Mouse (Mus musculus): Measurements from ENCODE around the gene Raf1. TPM values are rescaled to one million over a fixed set of nuclear protein-coding genes. Genes with fewer than 3 reads are reported as not detected.

Raf1 gene
- polyA plus RNA-seq, 1 experiment from 2014 or later = 110 TPM

- Histone ChIP-seq H3K36me3 (ENCODE audit: control insufficient read depth, insufficient read depth, low read length) (peaks cover 39% of the 10 kb centered on the region), H3K4me2 (ENCODE audit: low read length) (no peak overlapping the region), H3K4me1 (ENCODE audit: control insufficient read depth, insufficient read depth, low read depth, low read length) (no peaks in the 10 kb centered on the region), H3K4me3 (ENCODE audit: low read length) (no peak overlapping the region), H3K27ac (ENCODE audit: low read depth, low read length) (no peak overlapping the region), H3K9me3 (ENCODE audit: control insufficient read depth, low read length) (no peaks in the 10 kb centered on the region), H3K27me3 (replicated peaks; ENCODE audit: control insufficient read depth, insufficient read depth, low read length) (no peaks in the 10 kb centered on the region), H3K9ac (ENCODE audit: low read depth, low read length) (no peak overlapping the region)
- no peak for ATAC-seq
- WGBS = 98% methylated on average over 2 of the region's 2 CpGs
Observed at GRCm38 (mm10) chr6:115634015-115634414, 42.4 kb downstream of the Raf1 start.

GRCm38 (mm10) chr6:115631056-115631795 is 45.2 kb downstream of the Raf1 start:
- peaks cover 44% of the 10 kb centered on the region for H3K36me3 ChIP-seq (ENCODE audit: control insufficient read depth, insufficient read depth, low read length)
- no peak overlapping the region for H3K27ac ChIP-seq (ENCODE audit: low read depth, low read length)
- H3K9ac ChIP-seq (ENCODE audit: low read depth, low read length) = no peak overlapping the region
- no peak overlapping the region for H3K4me3 ChIP-seq (ENCODE audit: low read length)
- no peaks in the 10 kb centered on the region for H3K9me3 ChIP-seq (ENCODE audit: control insufficient read depth, low read length)
- H3K4me2 ChIP-seq (ENCODE audit: low read length) = no peak overlapping the region
- no peaks in the 10 kb centered on the region for H3K4me1 ChIP-seq (ENCODE audit: control insufficient read depth, insufficient read depth, low read depth, low read length)
- WGBS = 89% methylated on average over 3 of the region's 3 CpGs
- no peak for ATAC-seq
- H3K27me3 ChIP-seq (replicated peaks; ENCODE audit: control insufficient read depth, insufficient read depth, low read length) = no peaks in the 10 kb centered on the region

- no peak overlapping the region for H3K9ac ChIP-seq (ENCODE audit: low read depth, low read length)
- no peak overlapping the region for H3K27ac ChIP-seq (ENCODE audit: low read depth, low read length)
- no peak for ATAC-seq
- H3K36me3 ChIP-seq (ENCODE audit: control insufficient read depth, insufficient read depth, low read length) = peaks cover 63% of the 10 kb centered on the region
- H3K4me1 ChIP-seq (ENCODE audit: control insufficient read depth, insufficient read depth, low read depth, low read length) = no peaks in the 10 kb centered on the region
- no peak overlapping the region for H3K4me3 ChIP-seq (ENCODE audit: low read length)
- WGBS = 94% methylated on average over 5 of the region's 5 CpGs
- no peaks in the 10 kb centered on the region for H3K27me3 ChIP-seq (replicated peaks; ENCODE audit: control insufficient read depth, insufficient read depth, low read length)
- H3K4me2 ChIP-seq (ENCODE audit: low read length) = no peak overlapping the region
- H3K9me3 ChIP-seq (ENCODE audit: control insufficient read depth, low read length) = no peaks in the 10 kb centered on the region
Observed at GRCm38 (mm10) chr6:115626121-115626520, 50.3 kb downstream of the Raf1 start.

- H3K36me3 ChIP-seq (ENCODE audit: control insufficient read depth, insufficient read depth, low read length) = peaks cover 87% of the 10 kb centered on the region
- no peak overlapping the region for H3K4me3 ChIP-seq (ENCODE audit: low read length)
- H3K9ac ChIP-seq (ENCODE audit: low read depth, low read length) = no peak overlapping the region
- H3K27ac ChIP-seq (ENCODE audit: low read depth, low read length) = no peak overlapping the region
- 80% methylated on average over 1 of the region's 1 CpGs for WGBS
- no peaks in the 10 kb centered on the region for H3K9me3 ChIP-seq (ENCODE audit: control insufficient read depth, low read length)
- H3K27me3 ChIP-seq (replicated peaks; ENCODE audit: control insufficient read depth, insufficient read depth, low read length) = no peaks in the 10 kb centered on the region
- no peaks in the 10 kb centered on the region for H3K4me1 ChIP-seq (ENCODE audit: control insufficient read depth, insufficient read depth, low read depth, low read length)
- H3K4me2 ChIP-seq (ENCODE audit: low read length) = no peak overlapping the region
- ATAC-seq = no peak
Observed at GRCm38 (mm10) chr6:115620942-115621341, 55.5 kb downstream of the Raf1 start.

GRCm38 (mm10) chr6:115619818-115620217 is 56.6 kb downstream of the Raf1 start:
- Histone ChIP-seq H3K4me2 (ENCODE audit: low read length) (no peak overlapping the region), H3K4me3 (ENCODE audit: low read length) (no peak overlapping the region), H3K36me3 (ENCODE audit: control insufficient read depth, insufficient read depth, low read length) (peaks cover 83% of the 10 kb centered on the region), H3K9ac (ENCODE audit: low read depth, low read length) (no peak overlapping the region), H3K27ac (ENCODE audit: low read depth, low read length) (no peak overlapping the region), H3K4me1 (ENCODE audit: control insufficient read depth, insufficient read depth, low read depth, low read length) (no peaks in the 10 kb centered on the region), H3K27me3 (replicated peaks; ENCODE audit: control insufficient read depth, insufficient read depth, low read length) (no peaks in the 10 kb centered on the region), H3K9me3 (ENCODE audit: control insufficient read depth, low read length) (no peaks in the 10 kb centered on the region)
- no peak for ATAC-seq
- WGBS = 92% methylated on average over 10 of the region's 10 CpGs

GRCm38 (mm10) chr6:115615983-115616382 is 60.5 kb downstream of the Raf1 start:
- Histone ChIP-seq H3K4me2 (ENCODE audit: low read length) (no peak overlapping the region), H3K27ac (ENCODE audit: low read depth, low read length) (no peak overlapping the region), H3K9me3 (ENCODE audit: control insufficient read depth, low read length) (no peaks in the 10 kb centered on the region), H3K36me3 (ENCODE audit: control insufficient read depth, insufficient read depth, low read length) (peaks cover 65% of the 10 kb centered on the region), H3K9ac (ENCODE audit: low read depth, low read length) (no peak overlapping the region), H3K4me1 (ENCODE audit: control insufficient read depth, insufficient read depth, low read depth, low read length) (no peaks in the 10 kb centered on the region), H3K4me3 (ENCODE audit: low read length) (no peak overlapping the region), H3K27me3 (replicated peaks; ENCODE audit: control insufficient read depth, insufficient read depth, low read length) (no peaks in the 10 kb centered on the region)
- 89% methylated on average over 3 of the region's 3 CpGs for WGBS
- ATAC-seq = no peak

- Histone ChIP-seq H3K36me3 (ENCODE audit: control insufficient read depth, insufficient read depth, low read length) (peaks cover 44% of the 10 kb centered on the region), H3K4me1 (ENCODE audit: control insufficient read depth, insufficient read depth, low read depth, low read length) (no peaks in the 10 kb centered on the region), H3K4me3 (ENCODE audit: low read length) (no peak overlapping the region), H3K27me3 (replicated peaks; ENCODE audit: control insufficient read depth, insufficient read depth, low read length) (no peaks in the 10 kb centered on the region), H3K4me2 (ENCODE audit: low read length) (no peak overlapping the region), H3K9ac (ENCODE audit: low read depth, low read length) (no peak overlapping the region), H3K9me3 (ENCODE audit: control insufficient read depth, low read length) (no peaks in the 10 kb centered on the region), H3K27ac (ENCODE audit: low read depth, low read length) (no peak overlapping the region)
- no peak for ATAC-seq
Observed at GRCm38 (mm10) chr6:115613793-115614192, 62.6 kb downstream of the Raf1 start.

GRCm38 (mm10) chr6:115610301-115610700 is 66.1 kb downstream of the Raf1 start:
- Histone ChIP-seq H3K9me3 (ENCODE audit: control insufficient read depth, low read length) (no peaks in the 10 kb centered on the region), H3K9ac (ENCODE audit: low read depth, low read length) (no peak overlapping the region), H3K27me3 (replicated peaks; ENCODE audit: control insufficient read depth, insufficient read depth, low read length) (no peaks in the 10 kb centered on the region), H3K4me3 (ENCODE audit: low read length) (no peak overlapping the region), H3K36me3 (ENCODE audit: control insufficient read depth, insufficient read depth, low read length) (peaks cover 17% of the 10 kb centered on the region), H3K4me1 (ENCODE audit: control insufficient read depth, insufficient read depth, low read depth, low read length) (no peaks in the 10 kb centered on the region; the same call in 1 of the 2 replicates), H3K27ac (ENCODE audit: low read depth, low read length) (no peak overlapping the region), H3K4me2 (ENCODE audit: low read length) (no peak overlapping the region)
- 96% methylated on average over 5 of the region's 5 CpGs for WGBS
- no peak for ATAC-seq

- no peak for ATAC-seq
- no peak overlapping the region for H3K9ac ChIP-seq (ENCODE audit: low read depth, low read length)
- 63% methylated on average over 3 of the region's 3 CpGs for WGBS
- no peaks in the 10 kb centered on the region for H3K27me3 ChIP-seq (replicated peaks; ENCODE audit: control insufficient read depth, insufficient read depth, low read length)
- H3K27ac ChIP-seq (ENCODE audit: low read depth, low read length) = no peak overlapping the region
- no peak overlapping the region for H3K4me2 ChIP-seq (ENCODE audit: low read length)
- H3K4me1 ChIP-seq (ENCODE audit: control insufficient read depth, insufficient read depth, low read depth, low read length) = no peaks in the 10 kb centered on the region; the same call in 1 of the 2 replicates
- H3K36me3 ChIP-seq (ENCODE audit: control insufficient read depth, insufficient read depth, low read length) = peaks cover 10% of the 10 kb centered on the region
- H3K4me3 ChIP-seq (ENCODE audit: low read length) = no peak overlapping the region
- H3K9me3 ChIP-seq (ENCODE audit: control insufficient read depth, low read length) = no peaks in the 10 kb centered on the region
Observed at GRCm38 (mm10) chr6:115609121-115609520, 67.3 kb downstream of the Raf1 start.
